Mouse (Mus musculus) thymus, adult 2 months (tissue): ENCODE data around the gene Smad5.

Experiments
- CTCF ChIP-seq: fragments of 200-500 bp; IDR thresholded peaks from 2 replicates; pipeline ENCODE4 v1.5.1; 2012; ENCODE audit warnings: mild to moderate bottlenecking, control low read depth, low read length, moderate library complexity, borderline replicate concordance; ENCODE audit not compliant: control insufficient read depth, poor library complexity, insufficient read depth; ENCODE audit errors: extremely low read depth
- POLR2A ChIP-seq: fragments of 200-500 bp; IDR thresholded peaks from 2 replicates; pipeline ENCODE4 v1.6.1; 2012; ENCODE audit warnings: mild to moderate bottlenecking, low read length, control low read depth, moderate library complexity; ENCODE audit not compliant: control insufficient read depth, poor library complexity, insufficient read depth; ENCODE audit errors: extremely low read depth

GRCm38 (mm10) chr13:56734617-56735016 is 31.8 kb downstream of the Smad5 start:
- TF ChIP-seq CTCF = no peak
- TF ChIP-seq POLR2A = no peak
